Mouse (Mus musculus) kidney, postnatal 14 days (tissue): ENCODE data around the gene Gprin3.

Experiments
- DNase-seq: peaks from one replicate; pipeline ENCODE4 v3.0.0; 2022; ENCODE audit warnings: mixed read lengths

Gene Gprin3

GRCm38 (mm10) chr6:59425824-59426533 lies at the start of gene Gprin3:
Gene Gprin3, minus strand, starts transcription at chr6:59426294.
- DNase-seq: peak; percentile 92

GRCm38 (mm10) chr6:59458861-59459260 lies 32.8 kb upstream of the Gprin3 start:
- DNase-seq: no peak

GRCm38 (mm10) chr6:59456116-59456515 lies 30.0 kb upstream of the Gprin3 start:
- peak; percentile 8 for DNase-seq

GRCm38 (mm10) chr6:59451348-59451747 lies 25.3 kb upstream of the Gprin3 start:
- DNase-seq: no peak

- no peak for DNase-seq
Observed at GRCm38 (mm10) chr6:59445101-59445503, 19.0 kb upstream of the Gprin3 start.

- DNase-seq: no peak
Observed at GRCm38 (mm10) chr6:59435906-59436305, 9.8 kb upstream of the Gprin3 start.

- no peak for DNase-seq
Observed at GRCm38 (mm10) chr6:59433116-59433515, 7.0 kb upstream of the Gprin3 start.

- no peak for DNase-seq
Observed at GRCm38 (mm10) chr6:59426534-59426885, 416 bp upstream of the Gprin3 start.

- DNase-seq: no peak
Observed at GRCm38 (mm10) chr6:59424871-59425740, 988 bp downstream of the Gprin3 start.

GRCm38 (mm10) chr6:59423836-59424235 lies 2.3 kb downstream of the Gprin3 start:
- DNase-seq: no peak

GRCm38 (mm10) chr6:59419264-59419663 lies 6.8 kb downstream of the Gprin3 start:
- no peak for DNase-seq

- no peak for DNase-seq
Observed at GRCm38 (mm10) chr6:59418659-59419058, 7.4 kb downstream of the Gprin3 start.

GRCm38 (mm10) chr6:59414816-59415215 lies 11.3 kb downstream of the Gprin3 start:
- DNase-seq: peak; percentile 27

- DNase-seq: no peak
Observed at GRCm38 (mm10) chr6:59412417-59413346, 13.4 kb downstream of the Gprin3 start.

- DNase-seq: no peak
Observed at GRCm38 (mm10) chr6:59409001-59409700, 16.9 kb downstream of the Gprin3 start.

- DNase-seq: no peak
Observed at GRCm38 (mm10) chr6:59407482-59407997, 18.6 kb downstream of the Gprin3 start.

- DNase-seq: no peak
Observed at GRCm38 (mm10) chr6:59390208-59390607, 35.9 kb downstream of the Gprin3 start.

GRCm38 (mm10) chr6:59365300-59365699 lies 60.8 kb downstream of the Gprin3 start:
- no peak for DNase-seq

GRCm38 (mm10) chr6:59363282-59363681 lies 62.8 kb downstream of the Gprin3 start:
- DNase-seq: no peak

- no peak for DNase-seq
Observed at GRCm38 (mm10) chr6:59354943-59355342, 71.2 kb downstream of the Gprin3 start.

GRCm38 (mm10) chr6:59351108-59351789 lies 74.8 kb downstream of the Gprin3 start:
- DNase-seq: no peak
